Mouse (Mus musculus): ENCODE results near the gene Gramd1a. TPM values are rescaled to one million over a fixed set of nuclear protein-coding genes. Genes with fewer than 3 reads are reported as not detected.

Gene Gramd1a
- total RNA-seq, 2 experiments from 2014 or later: 107 to 118 TPM

GRCm38 (mm10) chr7:31082831-31083588 lies 72.7 kb downstream of the Gramd1a start:
- intact Hi-C loops (cut with DNase I): no loop called here
- no peak for TF ChIP-seq CTCF (IDR thresholded peaks at IDR 0.05)
- Histone ChIP-seq H3K4me3 (no peak overlapping the region), H3K27ac (peak overlapping the region; percentile 91)
- no peak for DNase-seq (ENCODE audit: extremely low spot score in 1 of 2, low spot score in 2 of 2)

GRCm38 (mm10) chr7:31082106-31082505 lies 73.6 kb downstream of the Gramd1a start:
- Histone ChIP-seq H3K4me3 (no peak overlapping the region), H3K27ac (no peak overlapping the region; the same call in 1 of the 2 replicates)
- no peak for DNase-seq (ENCODE audit: extremely low spot score in 1 of 2, low spot score in 2 of 2)
- intact Hi-C loops (cut with DNase I): no loop called here
- no peak for TF ChIP-seq CTCF (IDR thresholded peaks at IDR 0.05)

- intact Hi-C loops (cut with DNase I): no loop called here
- H3K27ac ChIP-seq: no peak overlapping the region
Observed at GRCm38 (mm10) chr7:31081106-31081505, 74.6 kb downstream of the Gramd1a start.

GRCm38 (mm10) chr7:31080611-31081010 lies 75.1 kb downstream of the Gramd1a start:
- no peak for TF ChIP-seq CTCF (IDR thresholded peaks at IDR 0.05)
- Histone ChIP-seq H3K4me3 (no peak overlapping the region), H3K27ac (no peak overlapping the region)
- intact Hi-C loops (cut with DNase I): no loop called here
- DNase-seq (ENCODE audit: extremely low spot score in 1 of 2, low spot score in 2 of 2): no peak

More at GRCm38 (mm10) chr7:31081106-31081505, 74.6 kb downstream of the Gramd1a start:
- H3K4me3 ChIP-seq: no peak overlapping the region
- DNase-seq (ENCODE audit: extremely low spot score in 1 of 2, low spot score in 2 of 2): no peak
- TF ChIP-seq CTCF (IDR thresholded peaks at IDR 0.05): no peak

Other genes starting within 250 kb of the Gramd1a start
- 10 to 100 TPM; 91.1 to 93.1 TPM for gene Mag, start 241.0 kb downstream of the Gramd1a start, total RNA-seq (2021)
- gene Hamp2, start 231.2 kb downstream of the Gramd1a start, total RNA-seq (2021): not detected
- gene Hamp, start 211.9 kb downstream of the Gramd1a start, total RNA-seq (2021): not detected
- gene Usf2, start 199.1 kb downstream of the Gramd1a start, total RNA-seq (2021): 100 to 1,000 TPM; 131 to 134 TPM
- 10 to 100 TPM; 10.1 to 10.2 TPM for gene Lsr, start 182.4 kb downstream of the Gramd1a start, total RNA-seq (2021)
- gene Fam187b, start 182.1 kb downstream of the Gramd1a start, total RNA-seq (2021): under 1 TPM; 0.23 to 0.38 TPM
- 10 to 100 TPM; 34.1 to 39.0 TPM for gene Fxyd5, start 113.4 kb downstream of the Gramd1a start, total RNA-seq (2021)
- 100 to 1,000 TPM; 174 to 184 TPM for gene Fxyd7, start 104.4 kb downstream of the Gramd1a start, total RNA-seq (2021)
- 10 to 100 TPM; 72.8 to 79.1 TPM for gene Fxyd1, start 98.7 kb downstream of the Gramd1a start, total RNA-seq (2021)
- gene Lgi4, start 96.6 kb downstream of the Gramd1a start, total RNA-seq (2021): 10 to 100 TPM; 28.9 to 34.1 TPM
- gene Fxyd3, start 79.2 kb downstream of the Gramd1a start, total RNA-seq (2021): not detected
- 1 to 10 TPM; 2.5 to 8.3 TPM for gene Hpn, start 40.6 kb downstream of the Gramd1a start, total RNA-seq (2021)
- 100 to 1,000 TPM; 737 to 759 TPM for gene Scn1b, start 28.9 kb downstream of the Gramd1a start, total RNA-seq (2021)
- not detected for gene Scgb2b2, start 134.6 kb upstream of the Gramd1a start, total RNA-seq (2021)
- not detected for gene Scgb1b2, start 135.9 kb upstream of the Gramd1a start, total RNA-seq (2021)
- not detected for gene Scgb2b3, start 206.2 kb upstream of the Gramd1a start, total RNA-seq (2021)
- gene Scgb1b3, start 219.7 kb upstream of the Gramd1a start, total RNA-seq (2021): not detected

Measured in left cerebral cortex, adult 2 months (tissue).